Mouse (Mus musculus): ENCODE data around the gene Snx22.

- TF ChIP-seq TAL1 (IDR thresholded peaks at IDR 0.05; ENCODE audit: low read length) (no peak), GATA1 (IDR thresholded peaks at IDR 0.05; ENCODE audit: low read length) (no peak)
Observed at GRCm38 (mm10) chr9:66114341-66114740, 44.8 kb upstream of the Snx22 start.

Data from erythroblast, embryonic 14.5 days (primary cell).